Mouse (Mus musculus) small intestine, adult 2 months (tissue): ENCODE measurements around the gene Nhej1. TPM values are rescaled to one million over a fixed set of nuclear protein-coding genes. Genes with fewer than 3 reads are reported as not detected.

Source experiments
- H3K27ac ChIP-seq: fragments of 200-500 bp; 2 replicates; pipeline ENCODE4 v1.5.1; 2012; ENCODE audit warnings: low read depth, low read length, control low read depth, inconsistent platforms; ENCODE audit not compliant: insufficient read depth
- H3K27me3 ChIP-seq: fragments of 200-500 bp; 2 replicates; pipeline ENCODE4 v1.6.1; 2012; ENCODE audit warnings: mild to moderate bottlenecking, moderate library complexity, low read length, inconsistent platforms; ENCODE audit not compliant: control insufficient read depth, insufficient read depth
- H3K36me3 ChIP-seq: fragments of 200-500 bp; 2 replicates; pipeline ENCODE4 v1.6.1; 2012; ENCODE audit warnings: mild to moderate bottlenecking, low read length, control low read depth, inconsistent platforms; ENCODE audit not compliant: control insufficient read depth, insufficient read depth
- H3K4me1 ChIP-seq: fragments of 200-500 bp; 2 replicates; pipeline ENCODE4 v1.6.1; 2012; ENCODE audit warnings: low read length, inconsistent platforms, mixed read lengths; ENCODE audit not compliant: control insufficient read depth, insufficient read depth, insufficient read length
- H3K4me3 ChIP-seq: fragments of 200-500 bp; 2 replicates; pipeline ENCODE4 v1.5.1; 2012; ENCODE audit warnings: low read depth, mild to moderate bottlenecking, control low read depth, inconsistent platforms, low read length, moderate library complexity
- CTCF ChIP-seq: fragments of 200-500 bp; IDR thresholded peaks from 2 replicates; pipeline ENCODE4 v1.5.1; 2012; ENCODE audit warnings: low read depth, mild to moderate bottlenecking, control low read depth, inconsistent platforms, low read length, moderate library complexity, mixed read lengths; ENCODE audit not compliant: insufficient replicate concordance, insufficient read length; ENCODE audit errors: extremely low read depth
- POLR2A ChIP-seq: fragments of 200-500 bp; IDR thresholded peaks from 2 replicates; pipeline ENCODE4 v1.6.1; 2012; ENCODE audit warnings: low read depth, mild to moderate bottlenecking, control low read depth, inconsistent platforms, low read length, moderate library complexity
- WGBS: fragments of 180-500 bp; shearing (Covaris S2); methylation state at CpG from one replicate; pipeline ENCODE4 v1.1.7; 2018; 5-methylcytosine and 5-hydroxymethylcytosine counted together
- polyA plus RNA-seq: library from polyadenylated mRNA; depleted of rRNA; stranded (reverse); fragments of >200 nt; gene quantifications from 2 replicates; pipeline ENCODE4 v1.2.3, GENCODE M21; 2012; rRNA removed

The Nhej1 gene
- polyA plus RNA-seq, 1 experiment: 2.0 TPM

DNA sequence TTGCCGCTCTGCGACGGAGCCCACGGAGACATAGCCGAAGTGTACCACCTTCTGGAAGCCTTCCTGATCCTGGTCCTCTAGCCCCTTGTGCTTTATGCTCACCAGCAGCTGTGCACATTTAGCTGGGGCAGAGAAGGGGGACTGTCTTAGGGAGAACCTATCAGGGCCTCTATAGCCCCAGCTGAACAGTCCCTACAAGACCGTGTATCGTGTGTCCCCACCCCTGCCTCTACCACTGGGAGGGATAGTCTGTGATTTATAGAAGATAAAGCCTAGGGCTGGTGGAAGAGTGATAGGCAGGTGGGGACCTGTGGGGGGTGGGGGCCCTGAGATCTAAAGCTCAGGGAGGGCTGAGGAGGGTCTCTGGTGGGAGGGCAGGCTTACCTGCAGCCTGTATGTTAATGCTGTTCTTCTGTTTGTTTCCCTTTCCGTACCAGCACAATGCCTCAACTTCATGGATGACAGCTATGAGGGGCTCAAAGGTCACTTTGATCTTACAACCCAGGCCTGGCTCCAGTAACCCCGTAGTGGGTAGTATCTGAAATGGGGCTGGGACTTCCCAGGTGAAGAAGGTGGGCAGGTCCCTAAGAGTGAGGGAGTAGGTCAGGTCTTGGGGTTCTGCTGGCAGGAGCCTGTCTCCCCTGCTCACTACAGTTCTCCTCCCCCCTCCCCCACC is 197.2 kb downstream of the Nhej1 start:
- no peaks in the 10 kb centered on the region for H3K36me3 ChIP-seq
- no peak overlapping the region for H3K4me3 ChIP-seq
- no peaks in the 10 kb centered on the region for H3K27me3 ChIP-seq
- WGBS: 68% methylated on average over 9 of the region's 9 CpGs
- no peak for TF ChIP-seq POLR2A
- TF ChIP-seq CTCF: no peak
- H3K4me1 ChIP-seq: peaks cover 9% of the 10 kb centered on the region; the same call in 1 of the 2 replicates
- no peak overlapping the region for H3K27ac ChIP-seq

DNA sequence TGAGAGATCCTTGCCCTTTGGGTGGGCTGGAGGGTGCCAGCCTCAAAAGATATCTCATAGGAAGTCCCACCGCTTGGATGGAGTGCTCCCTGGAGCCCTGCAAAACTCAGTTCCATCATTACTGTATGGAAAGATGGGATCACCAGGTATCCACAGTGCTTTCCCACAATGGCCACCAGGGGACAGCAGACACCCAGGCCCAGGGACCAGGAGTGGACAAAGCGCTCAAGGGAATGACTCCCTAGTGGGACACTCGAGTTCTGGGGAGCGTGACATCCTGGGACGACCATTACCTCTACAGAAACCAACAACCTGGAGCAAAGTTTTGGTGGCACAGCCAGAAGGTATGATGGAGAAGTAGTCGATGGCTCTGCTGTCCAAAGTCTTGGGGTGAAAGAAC is 198.3 kb downstream of the Nhej1 start:
- H3K4me1 ChIP-seq: peaks cover 9% of the 10 kb centered on the region; the same call in 1 of the 2 replicates
- H3K4me3 ChIP-seq: no peak overlapping the region
- WGBS: 18% methylated on average over 6 of the region's 6 CpGs
- no peaks in the 10 kb centered on the region for H3K27me3 ChIP-seq
- no peak for TF ChIP-seq POLR2A
- TF ChIP-seq CTCF: peak; percentile 98
- H3K36me3 ChIP-seq: no peaks in the 10 kb centered on the region
- no peak overlapping the region for H3K27ac ChIP-seq

- no peaks in the 10 kb centered on the region for H3K36me3 ChIP-seq
- TF ChIP-seq POLR2A: no peak
- no peak for TF ChIP-seq CTCF
- H3K27ac ChIP-seq: no peak overlapping the region
- no peaks in the 10 kb centered on the region for H3K27me3 ChIP-seq
- WGBS: 57% methylated on average over 4 of the region's 4 CpGs
- H3K4me3 ChIP-seq: no peak overlapping the region
- peaks cover 9% of the 10 kb centered on the region; the same call in 1 of the 2 replicates for H3K4me1 ChIP-seq
Observed at GRCm38 (mm10) chr1:74924464-74924863, 200.5 kb downstream of the Nhej1 start.

Other genes with a start within 250 kb of the Nhej1 start
- 2.0 and 5.2 TPM in 2 replicates for gene Fev, start 239.8 kb downstream of the Nhej1 start, polyA plus RNA-seq
- 0.86 and 1.1 TPM in 2 replicates for gene Cryba2, start 232.1 kb downstream of the Nhej1 start, polyA plus RNA-seq
- 0.03 and 0.15 TPM in 2 replicates for gene Cfap65, start 189.6 kb downstream of the Nhej1 start, polyA plus RNA-seq
- 67.5 and 198 TPM in 2 replicates for gene Ihh, start 173.5 kb downstream of the Nhej1 start, polyA plus RNA-seq
- gene Slc23a3, start 8.7 kb upstream of the Nhej1 start, polyA plus RNA-seq: 1.2 TPM in 2 replicates
- gene Cnppd1, start 17.5 kb upstream of the Nhej1 start, polyA plus RNA-seq: 31.5 and 90.4 TPM in 2 replicates
- 47.4 and 113 TPM in 2 replicates for gene Retreg2, start 17.6 kb upstream of the Nhej1 start, polyA plus RNA-seq
- 45.0 and 106 TPM in 2 replicates for gene Zfand2b, start 43.4 kb upstream of the Nhej1 start, polyA plus RNA-seq
- gene Abcb6, start 55.2 kb upstream of the Nhej1 start, polyA plus RNA-seq: 15.0 and 22.1 TPM in 2 replicates
- gene Ankzf1, start 67.0 kb upstream of the Nhej1 start, polyA plus RNA-seq: 5.5 and 16.2 TPM in 2 replicates
- gene Atg9a, start 67.0 kb upstream of the Nhej1 start, polyA plus RNA-seq: 48.3 and 148 TPM in 2 replicates
- 0.74 and 1.1 TPM in 2 replicates for gene Glb1l, start 85.6 kb upstream of the Nhej1 start, polyA plus RNA-seq
- gene Stk16, start 85.6 kb upstream of the Nhej1 start, polyA plus RNA-seq: 147 and 193 TPM in 2 replicates
- gene Tuba4a, start 94.7 kb upstream of the Nhej1 start, polyA plus RNA-seq: 107 and 188 TPM in 2 replicates
- not detected in 2 replicates for gene A630095N17Rik, start 106.9 kb upstream of the Nhej1 start, polyA plus RNA-seq
- gene Dnajb2, start 111.2 kb upstream of the Nhej1 start, polyA plus RNA-seq: 13.3 and 21.3 TPM in 2 replicates
- 2.8 and 6.2 TPM in 2 replicates for gene Ptprn, start 139.3 kb upstream of the Nhej1 start, polyA plus RNA-seq
- gene Resp18, start 153.2 kb upstream of the Nhej1 start, polyA plus RNA-seq: 1.8 and 6.2 TPM in 2 replicates
- 157 and 865 TPM in 2 replicates for gene Dnpep, start 192.8 kb upstream of the Nhej1 start, polyA plus RNA-seq
- gene Des, start 235.1 kb upstream of the Nhej1 start, polyA plus RNA-seq: 152 and 216 TPM in 2 replicates